Mouse (Mus musculus) left cerebral cortex, adult 6 months (tissue): Measurements from ENCODE around the gene Zfp27. TPM values are rescaled to one million over a fixed set of nuclear protein-coding genes. Genes with fewer than 3 reads are reported as not detected.

Experiments used
- long read RNA-seq, 2 experiments: library from polyadenylated mRNA; unstranded; transcript quantifications; one replicate each; pipeline ENCODE4 v2.0.0; 2019 to 2020
- polyA plus RNA-seq: library from polyadenylated mRNA; unstranded; fragments of <200 nt; fragmentation: Nextera tagmentation; gene quantifications from 2 replicates; pipeline ENCODE4 v1.2.3, GENCODE M21; 2021

Gene Zfp27
- polyA plus RNA-seq, result 6.9 and 9.4 TPM in 2 replicates
- long read RNA-seq, experiment 1, transcript Zfp27-201 (5 exons, 3,150 nt), result major isoform, 128 of 165 reads
- long read RNA-seq, experiment 1, transcript Zfp27-205 (5 exons, 3,845 nt), result minor isoform, 9 of 165 reads
- long read RNA-seq, experiment 1, partial matches to known transcripts, result 12 of 165 reads
- long read RNA-seq, experiment 1, other reads (novel, unspliced or antisense), result 12 of 165 reads
- long read RNA-seq, experiment 2, transcript Zfp27-201 (5 exons, 3,150 nt), result major isoform, 5 of 8 reads
- long read RNA-seq, experiment 2, partial matches to known transcripts, result 0 of 8 reads
- long read RNA-seq, experiment 2, other reads (novel, unspliced or antisense), result 2 of 8 reads

DNA sequence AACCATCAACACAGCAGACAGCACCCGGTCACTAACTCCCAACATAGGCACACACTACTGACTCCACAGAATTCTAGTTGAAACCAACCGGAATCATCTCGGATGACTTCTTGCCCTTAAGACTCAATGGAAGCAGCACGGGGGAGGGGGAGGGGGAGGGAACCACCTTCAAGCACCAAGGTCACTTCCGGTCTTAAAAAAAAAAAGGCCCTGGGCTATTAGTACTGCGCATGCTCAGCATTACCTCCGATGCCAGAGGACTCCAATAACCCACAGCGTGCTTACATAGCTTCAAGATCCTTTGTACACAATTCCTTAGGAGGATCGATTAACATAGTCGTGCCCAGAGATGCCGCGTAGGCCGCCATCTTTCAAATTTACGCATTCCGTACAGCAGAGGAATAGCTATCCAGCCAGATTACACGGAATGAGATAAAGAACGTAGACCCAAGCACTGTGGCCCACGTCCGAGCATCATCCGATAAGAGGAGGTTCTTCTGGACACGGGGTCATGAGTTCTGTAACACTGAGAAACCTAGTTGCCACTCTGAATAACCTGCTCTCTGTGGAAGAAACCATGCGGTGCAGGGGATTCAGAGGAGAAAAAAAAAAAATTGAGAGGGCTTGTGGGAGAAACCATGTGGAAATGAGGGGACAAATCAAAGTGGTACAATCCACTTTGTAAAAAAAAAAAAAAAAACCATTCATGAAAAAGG lies at the start of gene Zfp27:
Gene Zfp27 (minus strand): TSS at position 607 of the 716 bp plus-strand sequence.

GRCm38 (mm10) chr7:29953513-29954401 lies 47.4 kb upstream of the Zfp27 start, which contains the start of gene Zfp74:
Gene Zfp74, minus strand, starts transcription at chr7:29954089.

GRCm38 (mm10) chr7:29908130-29908950 lies 2.0 kb upstream of the Zfp27 start, which contains the start of gene Zfp383:
Gene Zfp383, plus strand, starts transcription at chr7:29908223.

GRCm38 (mm10) chr7:29859532-29860517 lies 46.5 kb downstream of the Zfp27 start, which contains the start of gene Zfp420:
Gene Zfp420, plus strand, starts transcription at chr7:29859979.

GRCm38 (mm10) chr7:29853219-29853842 lies 53.0 kb downstream of the Zfp27 start, which contains the start of gene Zfp940:
Gene Zfp940, minus strand, starts transcription at chr7:29853669.

Other genes starting within 250 kb of the Zfp27 start
- gene Catsperg2, start 179.5 kb downstream of the Zfp27 start, polyA plus RNA-seq, result not detected in 2 replicates
- 4.5 and 5.1 TPM in 2 replicates for gene Zfp84, start 138.0 kb downstream of the Zfp27 start, polyA plus RNA-seq
- gene Zfp30, start 122.6 kb downstream of the Zfp27 start, polyA plus RNA-seq, result 7.4 and 9.3 TPM in 2 replicates
- gene Zfp790, start 90.5 kb downstream of the Zfp27 start, polyA plus RNA-seq, result 5.4 and 5.5 TPM in 2 replicates
- 5.5 TPM in 2 replicates for gene Zfp940, start 52.9 kb downstream of the Zfp27 start, polyA plus RNA-seq
- gene Zfp420, start 46.6 kb downstream of the Zfp27 start, polyA plus RNA-seq, result 5.6 and 7.6 TPM in 2 replicates
- 1.4 and 1.8 TPM in 2 replicates for gene Zfp383, start 1.7 kb upstream of the Zfp27 start, polyA plus RNA-seq
- gene Zfp74, start 47.5 kb upstream of the Zfp27 start, polyA plus RNA-seq, result 7.3 and 10.7 TPM in 2 replicates
- gene Zfp568, start 77.4 kb upstream of the Zfp27 start, polyA plus RNA-seq, result 0.28 and 0.87 TPM in 2 replicates
- gene Zfp14, start 144.8 kb upstream of the Zfp27 start, polyA plus RNA-seq, result 4.4 and 5.3 TPM in 2 replicates
- 2.5 TPM in 2 replicates for gene Zfp82, start 166.3 kb upstream of the Zfp27 start, polyA plus RNA-seq
- gene Gm26920, start 183.8 kb upstream of the Zfp27 start, polyA plus RNA-seq, result 0.59 and 0.85 TPM in 2 replicates
- gene Zfp566, start 184.0 kb upstream of the Zfp27 start, polyA plus RNA-seq, result 7.2 and 9.2 TPM in 2 replicates
- 52.2 and 70.6 TPM in 2 replicates for gene Zfp260, start 188.2 kb upstream of the Zfp27 start, polyA plus RNA-seq
- gene Zfp382, start 215.4 kb upstream of the Zfp27 start, polyA plus RNA-seq, result 6.5 and 10.3 TPM in 2 replicates